Mouse (Mus musculus) heart, postnatal 0 days (tissue): ENCODE results near the gene Atg14.

ENCODE experiments used
- CTCF ChIP-seq: IDR thresholded peaks from 2 replicates; pipeline ENCODE4 v1.5.1; 2016; ENCODE audit warnings: antibody characterized with exemption, control low read depth, low read depth
- EP300 ChIP-seq: IDR thresholded peaks from 2 replicates; pipeline ENCODE4 v1.6.1; 2016; ENCODE audit warnings: antibody characterized with exemption, low read depth

DNA sequence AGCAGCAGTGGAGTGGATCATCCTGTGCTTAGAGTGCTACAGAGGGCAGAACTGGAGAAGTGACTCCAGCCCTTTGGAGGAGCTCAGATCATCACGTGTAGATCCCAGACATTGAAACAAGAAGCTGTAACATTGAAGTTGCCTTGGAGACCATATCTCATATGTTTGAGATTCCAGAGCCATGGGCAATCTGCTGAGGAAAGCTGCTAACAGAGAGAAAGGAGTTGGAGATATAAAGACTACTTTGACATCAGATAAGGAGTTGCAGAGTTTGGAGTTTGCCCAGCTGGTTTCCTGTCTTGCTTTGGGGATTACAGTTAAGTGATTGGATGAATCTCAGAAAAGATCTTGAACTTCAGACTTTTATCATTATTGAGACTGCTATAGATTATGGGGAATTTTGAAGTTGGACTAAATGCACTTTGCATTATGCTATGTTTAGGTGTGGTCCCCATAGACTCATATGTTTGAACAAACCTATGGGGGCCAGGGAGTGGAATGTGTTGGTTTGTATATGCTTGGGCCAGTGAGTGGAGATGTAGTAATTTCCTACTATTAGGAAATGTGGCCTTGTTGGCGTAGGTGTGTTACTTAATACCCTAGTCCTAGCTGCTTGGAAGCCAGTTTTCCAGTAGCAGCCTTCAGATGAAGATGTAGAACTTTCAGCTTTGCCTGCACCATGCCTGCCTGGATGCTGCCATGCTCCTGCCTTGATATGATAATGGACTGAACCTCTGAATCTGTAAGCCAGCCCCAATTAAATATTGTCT lies 76.7 kb downstream of the Atg14 start:
- TF ChIP-seq EP300 = no peak
- no peak for TF ChIP-seq CTCF
